Mouse (Mus musculus): ENCODE measurements at regions not wholly inside any gene's neighbourhood (a gene's known extent, or its start where the extent isn't known, plus 50 kb on each side); places are given as distances from the start of the nearest gene placed in this dataset.

GRCm38 (mm10) chr1:168010416-168010815, 321.4 kb downstream of the Lmx1a start:
- TF ChIP-seq EP300 (IDR thresholded peaks at IDR 0.05; ENCODE audit: low read depth) (no peak), CTCF (IDR thresholded peaks at IDR 0.05; ENCODE audit: low read depth) (no peak)

Data from heart, postnatal 0 days (tissue).